Mouse (Mus musculus): Measurements from ENCODE around the gene Eif3j1.
"Not testable (repeated sequence)": the region's sequence is repeated elsewhere in the genome, so short reads cannot be mapped to it uniquely, and the experiment has no call there.

Gene Eif3j1

GRCm38 (mm10) chr2:122086446-122086845, 58.1 kb downstream of the Eif3j1 start:
- in situ Hi-C loops (cut with MboI; ENCODE audit: unreplicated experiment in 2 of 2), result no loop called here

DNA sequence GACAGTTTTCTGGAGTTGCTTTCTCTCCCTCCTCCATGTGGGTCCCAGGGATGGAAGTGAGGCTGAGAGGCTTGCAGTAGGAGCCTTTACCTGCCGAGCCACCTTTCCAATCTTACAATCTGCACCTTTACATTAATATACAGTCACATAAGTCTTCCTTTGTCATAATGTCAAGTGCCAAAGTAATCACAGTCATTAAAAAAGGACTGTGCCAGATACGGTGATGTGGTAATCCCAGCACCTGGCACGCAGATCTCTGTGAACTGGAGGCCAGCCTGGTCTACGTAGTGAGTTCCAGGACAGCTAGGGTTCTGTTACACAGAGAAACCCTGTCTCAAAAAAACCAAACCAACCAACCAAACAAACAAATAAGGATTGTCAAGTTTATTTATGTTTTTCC, 65.5 kb downstream of the Eif3j1 start:
- in situ Hi-C loops (cut with MboI; ENCODE audit: unreplicated experiment in 2 of 2), result no loop called here

DNA sequence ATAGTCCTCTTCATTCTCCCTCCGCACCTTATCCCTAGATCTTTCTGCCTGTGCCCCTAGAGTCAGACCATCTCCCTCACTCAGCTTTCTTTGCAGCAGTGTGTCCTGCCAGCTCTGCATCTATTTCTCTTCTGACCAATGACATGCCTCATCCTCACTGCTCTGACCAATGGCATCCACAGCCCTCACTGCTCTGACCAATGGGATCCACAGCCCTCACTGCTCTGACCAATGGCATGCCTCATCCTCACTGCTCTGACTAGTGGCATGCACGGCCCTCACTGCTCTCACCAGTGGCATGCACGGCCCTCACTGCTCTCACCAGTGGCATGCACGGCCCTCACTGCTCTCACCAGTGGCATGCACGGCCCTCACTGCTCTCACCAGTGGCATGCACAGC, 69.3 kb downstream of the Eif3j1 start:
- in situ Hi-C loops (cut with MboI; ENCODE audit: unreplicated experiment in 2 of 2), result not testable (repeated sequence)

- in situ Hi-C loops (cut with MboI; ENCODE audit: unreplicated experiment in 2 of 2), result no loop called here
These were observed 73.7 kb downstream of the Eif3j1 start for GRCm38 (mm10) chr2:122102070-122102469.

Measured in v-Abl transformed pro-B cells (cell line).